Mouse (Mus musculus) cerebellum, adult 11-12 months (tissue): Measurements from ENCODE around the gene Malrd1.
"Not testable (repeated sequence)": the region's sequence is repeated elsewhere in the genome, so short reads cannot be mapped to it uniquely, and the experiment has no call there.

Source experiments
- DNase-seq: peaks from one replicate; pipeline ENCODE4 v3.0.0; 2022

The Malrd1 gene

GRCm38 (mm10) chr2:15526241-15526924 is at the start of gene Malrd1:
Gene Malrd1, plus strand, starts transcription at chr2:15526479.
- DNase-seq, result no peak

DNA sequence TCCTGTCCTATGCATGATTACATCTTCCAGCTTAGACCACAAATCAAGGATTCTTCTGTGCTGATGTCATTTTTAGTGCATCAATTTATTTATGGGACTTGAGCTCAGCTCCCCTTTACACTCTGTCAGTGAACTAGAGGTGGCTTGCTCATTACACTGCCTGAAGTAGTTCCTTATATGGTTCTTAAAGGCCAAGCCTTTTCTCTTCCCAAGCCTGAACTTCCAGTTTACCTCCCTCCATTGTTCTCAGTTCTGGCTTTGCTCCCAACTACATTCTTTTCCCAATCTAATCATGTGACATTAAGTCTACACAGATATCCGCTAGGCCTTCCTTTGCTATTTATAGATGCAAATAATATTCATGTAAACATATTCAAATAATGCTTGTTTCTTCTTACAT is 12.4 kb downstream of the Malrd1 start:
- DNase-seq, result no peak

DNA sequence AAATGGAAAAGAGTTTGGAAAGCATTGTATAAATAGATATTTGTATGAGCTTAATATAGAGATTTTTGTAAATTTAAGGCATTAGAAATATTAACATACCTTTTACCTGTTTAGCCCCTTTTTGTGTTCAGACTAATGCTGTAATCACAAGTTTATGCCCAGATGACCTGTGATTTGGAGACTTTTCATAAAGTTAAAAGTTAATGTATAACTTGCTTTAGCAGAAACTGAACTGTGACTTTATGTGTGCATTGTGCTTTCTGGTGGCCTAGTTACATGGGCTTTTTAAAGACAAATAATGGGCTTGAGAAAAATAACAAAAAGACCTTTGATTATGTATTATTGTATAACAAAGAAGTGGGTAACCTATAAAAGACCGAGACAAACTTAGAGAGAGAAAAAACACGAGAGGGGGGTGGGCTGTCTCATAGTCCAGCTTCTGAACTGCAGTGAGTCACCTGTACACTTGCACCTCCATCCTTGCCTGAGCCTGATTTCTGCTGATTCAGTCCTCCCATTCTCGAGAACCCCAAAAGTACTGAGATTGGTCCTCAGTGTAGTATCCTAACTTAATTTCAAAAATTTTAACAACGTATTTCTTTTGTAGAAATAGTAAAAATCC is 87.2 kb downstream of the Malrd1 start:
- DNase-seq, result no peak

- no peak for DNase-seq
These were observed 87.7 kb downstream of the Malrd1 start for GRCm38 (mm10) chr2:15614026-15614425.

GRCm38 (mm10) chr2:15635761-15636160 is 109.5 kb downstream of the Malrd1 start:
- DNase-seq, result no peak

GRCm38 (mm10) chr2:15643864-15644263 is 117.6 kb downstream of the Malrd1 start:
- DNase-seq, result no peak

- DNase-seq, result no peak
These were observed 130.1 kb downstream of the Malrd1 start for GRCm38 (mm10) chr2:15656388-15656787.

- no peak for DNase-seq
These were observed 176.7 kb downstream of the Malrd1 start for GRCm38 (mm10) chr2:15702977-15703376.

GRCm38 (mm10) chr2:15740945-15741344 is 214.7 kb downstream of the Malrd1 start:
- no peak for DNase-seq

- DNase-seq, result no peak
These were observed 218.9 kb downstream of the Malrd1 start for GRCm38 (mm10) chr2:15744979-15745688.

DNA sequence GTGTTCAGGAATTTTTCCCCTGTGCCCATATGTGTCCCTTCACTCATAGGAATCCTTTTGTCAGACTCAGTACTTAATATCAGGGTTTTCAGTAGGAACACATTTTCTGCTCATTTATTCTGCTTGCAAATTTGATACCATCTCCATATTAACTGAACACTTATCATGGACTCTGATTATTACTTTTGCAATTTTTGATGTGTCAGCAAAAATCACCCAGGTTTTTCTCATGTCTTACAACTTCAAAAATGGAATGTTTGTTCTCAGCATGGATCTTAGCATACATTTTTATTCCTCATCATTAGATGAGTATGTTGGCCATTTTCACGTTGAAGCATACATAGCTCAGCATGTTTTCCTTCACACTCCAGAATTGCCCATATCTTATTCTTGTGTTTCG is 258.5 kb downstream of the Malrd1 start:
- DNase-seq, result no peak

GRCm38 (mm10) chr2:15815724-15816123 is 289.4 kb downstream of the Malrd1 start:
- DNase-seq, result no peak

DNA sequence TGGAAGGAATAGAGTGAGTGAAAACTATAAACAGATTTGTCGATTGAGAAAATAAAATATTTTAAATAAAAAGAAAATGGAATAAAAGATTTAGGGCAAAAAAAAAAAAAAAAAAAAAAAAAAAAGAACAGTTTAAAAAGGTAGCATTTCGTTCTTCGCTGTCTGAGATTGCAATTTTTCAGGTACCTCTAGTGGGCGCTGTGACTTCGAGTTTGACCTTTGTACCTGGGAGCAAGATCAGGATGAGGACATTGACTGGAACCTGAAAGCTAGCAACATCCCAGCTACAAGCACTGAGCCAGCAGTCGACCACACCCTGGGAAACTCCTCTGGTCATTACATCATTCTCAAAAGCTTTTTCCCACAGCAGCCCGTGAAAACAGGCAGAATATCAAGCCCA is 343.1 kb downstream of the Malrd1 start:
- no peak for DNase-seq

DNA sequence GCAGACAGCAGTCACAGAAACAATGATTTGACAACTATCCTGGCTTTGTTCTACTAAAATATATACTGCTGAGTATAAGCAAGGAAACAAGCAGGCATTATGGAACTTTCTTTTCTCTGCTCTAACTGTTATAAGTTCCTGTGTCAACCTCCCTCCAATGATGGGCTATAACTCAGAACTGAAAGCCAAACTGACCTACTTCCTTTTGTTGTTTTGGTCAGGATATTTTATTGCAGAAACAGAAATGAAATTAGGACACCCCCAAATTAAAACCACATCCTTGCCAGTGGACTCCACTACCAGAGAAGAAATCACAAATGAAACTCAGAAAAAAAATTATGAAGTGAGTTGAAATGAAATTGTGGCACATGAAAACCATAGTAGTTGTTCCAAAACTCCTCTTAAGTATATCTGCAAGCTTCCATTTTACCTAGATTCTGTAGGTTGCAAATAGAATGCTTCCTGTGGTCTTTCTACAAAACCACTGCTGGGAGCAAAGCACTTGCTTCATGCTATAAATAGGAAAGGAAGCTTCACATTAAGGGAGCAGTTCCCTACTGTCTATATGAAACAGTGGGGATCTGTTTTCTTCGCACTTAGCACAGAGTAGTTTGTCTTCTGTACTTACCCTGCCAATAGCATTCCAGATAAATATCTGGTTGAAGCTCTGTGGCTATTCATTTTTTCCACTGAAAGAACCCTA is 367.3 kb downstream of the Malrd1 start:
- DNase-seq, result no peak

GRCm38 (mm10) chr2:15925432-15925831 is 399.2 kb downstream of the Malrd1 start:
- no peak for DNase-seq

- no peak for DNase-seq
These were observed 399.8 kb downstream of the Malrd1 start for GRCm38 (mm10) chr2:15926041-15926440.

- DNase-seq, result no peak
These were observed 405.2 kb downstream of the Malrd1 start for GRCm38 (mm10) chr2:15931479-15931878.

GRCm38 (mm10) chr2:15931924-15932323 is 405.6 kb downstream of the Malrd1 start:
- no peak for DNase-seq

GRCm38 (mm10) chr2:15932340-15932739 is 406.1 kb downstream of the Malrd1 start:
- no peak for DNase-seq

- DNase-seq, result no peak
These were observed 476.6 kb downstream of the Malrd1 start for GRCm38 (mm10) chr2:16002925-16003324.

DNA sequence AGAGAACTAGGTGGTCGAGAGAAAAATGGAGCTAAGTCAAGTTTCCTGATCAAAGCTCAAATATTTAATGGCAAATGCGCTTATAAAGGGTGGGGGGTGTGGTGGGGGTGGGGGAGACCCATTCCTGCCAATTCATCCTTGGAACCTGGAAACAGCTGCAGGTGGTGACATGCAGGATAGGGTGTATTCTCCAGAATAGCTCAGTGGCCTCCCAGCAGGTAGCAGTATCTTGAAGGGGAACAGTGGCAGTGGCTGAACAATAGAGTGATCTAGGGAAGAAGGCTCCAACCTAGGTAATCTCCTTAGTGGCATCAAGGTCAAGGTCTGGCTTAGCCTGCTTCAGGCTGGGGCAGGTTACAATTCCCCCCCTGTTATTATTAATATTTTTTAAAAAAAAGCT is 490.8 kb downstream of the Malrd1 start:
- not testable (repeated sequence) for DNase-seq

- DNase-seq, result not testable (repeated sequence)
These were observed 491.4 kb downstream of the Malrd1 start for GRCm38 (mm10) chr2:16017719-16018118.

- no peak for DNase-seq
These were observed 503.5 kb downstream of the Malrd1 start for GRCm38 (mm10) chr2:16029752-16030151.
